Mouse (Mus musculus) MEL (cell line): ENCODE measurements around the gene Vmn1r85.

Experiments
- BHLHE40 ChIP-seq: IDR thresholded peaks from 2 replicates; pipeline ENCODE4 v1.6.1; 2012; ENCODE audit warnings: low read depth, mild to moderate bottlenecking, inconsistent platforms, low read length, improper control_type of control experiment, borderline replicate concordance
- CHD1 ChIP-seq: IDR thresholded peaks from 2 replicates; pipeline ENCODE4 v1.6.1; 2012; ENCODE audit warnings: low read depth, mild to moderate bottlenecking, inconsistent platforms, low read length, improper control_type of control experiment
- CTCF ChIP-seq, 3 experiments: IDR thresholded peaks in 2 of 3; conservative IDR thresholded peaks in 1 of 3; 2 replicates each; pipeline ENCODE4 v1.5.1; 2011 to 2012; ENCODE audit warnings: low read length in 3 of 3, low read depth in 2 of 3, mild to moderate bottlenecking in 2 of 3, improper control_type of control experiment in 1 of 3, inconsistent platforms in 1 of 3, mixed read lengths in 1 of 3, moderate library complexity in 1 of 3; ENCODE audit not compliant: control insufficient read depth in 1 of 3, insufficient read depth in 1 of 3, poor library complexity in 1 of 3, severe bottlenecking in 1 of 3
- EP300 ChIP-seq, 2 experiments: IDR thresholded peaks; 2 replicates each; pipeline ENCODE4 v1.6.1; 2011; ENCODE audit warnings: improper control_type of control experiment in 2 of 2, low read length in 2 of 2, low read depth in 1 of 2, mild to moderate bottlenecking in 1 of 2
- MAX ChIP-seq: IDR thresholded peaks from 2 replicates; pipeline ENCODE4 v1.6.1; 2011; ENCODE audit warnings: low read length, improper control_type of control experiment
- POLR2AphosphoS2 ChIP-seq: IDR thresholded peaks from 2 replicates; pipeline ENCODE4 v1.6.1; 2011; ENCODE audit warnings: low read length, improper control_type of control experiment
- ZKSCAN1 ChIP-seq: IDR thresholded peaks from 2 replicates; pipeline ENCODE4 v1.6.1; 2012; ENCODE audit warnings: low read depth, mild to moderate bottlenecking, inconsistent platforms, low read length, improper control_type of control experiment, moderate library complexity

DNA sequence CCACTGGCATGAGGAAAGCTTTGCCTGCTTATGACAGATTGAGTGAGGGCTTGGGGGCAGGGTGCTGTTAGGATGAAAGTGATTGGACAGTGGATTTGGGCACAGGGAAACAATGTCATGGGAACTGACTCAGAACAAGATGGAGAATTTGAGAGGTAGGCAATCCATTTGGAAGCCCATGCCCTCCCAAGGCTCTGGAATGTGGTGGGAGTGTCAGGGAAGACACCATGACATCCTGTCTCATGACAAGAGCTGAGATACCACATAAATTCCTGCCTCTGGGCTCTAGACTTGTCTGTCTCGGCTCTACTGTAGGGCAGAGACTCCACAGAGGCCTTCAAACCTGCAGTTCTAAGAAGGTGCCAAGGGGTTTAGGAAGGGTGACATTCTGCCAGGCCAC is 53.7 kb downstream of the Vmn1r85 start:
- TF ChIP-seq EP300 (IDR thresholded peaks at IDR 0.05; ENCODE audit: low read depth in 1 of 2, low read length in 2 of 2) = no peak
- no peak for TF ChIP-seq MAX
- no peak for TF ChIP-seq CTCF (IDR thresholded peaks at IDR 0.05 in 2 of 3, conservative IDR thresholded peaks at IDR 0.05 in 1 of 3; ENCODE audit: control insufficient read depth in 1 of 3, insufficient read depth in 1 of 3, low read depth in 2 of 3, low read length in 3 of 3, poor library complexity in 1 of 3, severe bottlenecking in 1 of 3)
- no peak for TF ChIP-seq ZKSCAN1
- no peak for TF ChIP-seq BHLHE40
- TF ChIP-seq CHD1 = no peak
- TF ChIP-seq POLR2AphosphoS2 = no peak
